Mouse (Mus musculus): ENCODE measurements around the gene Rnf43. TPM values are rescaled to one million over a fixed set of nuclear protein-coding genes. Genes with fewer than 3 reads are reported as not detected.

Rnf43 gene
- polyA plus RNA-seq, 1 experiment from 2014 or later, result 5.8 TPM

DNA sequence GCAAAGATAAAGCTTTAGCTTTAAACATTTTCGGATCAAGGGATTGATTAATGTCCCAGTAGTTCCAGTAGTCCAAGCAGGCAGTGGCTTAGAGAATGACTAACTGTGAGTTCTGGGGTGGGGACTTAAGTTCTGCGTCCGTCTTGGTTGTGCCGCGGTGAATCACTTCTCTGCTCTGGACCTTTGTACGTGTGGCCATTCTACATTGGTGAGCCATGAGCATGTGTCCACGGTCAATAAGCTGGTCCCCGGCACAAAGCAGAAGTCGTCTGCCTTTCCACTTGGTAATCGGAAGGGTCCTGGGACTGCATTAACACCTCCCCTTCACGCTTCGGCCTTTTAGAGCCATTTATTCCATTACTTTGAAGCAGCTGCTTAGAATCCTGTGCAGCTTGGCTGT lies 19.6 kb downstream of the Rnf43 start:
- no peak for ATAC-seq (ENCODE audit: low read depth)
- no peak overlapping the region for H3K4me2 ChIP-seq (ENCODE audit: low read depth, low read length)

GRCm38 (mm10) chr11:87682838-87683571 lies 20.5 kb downstream of the Rnf43 start:
- Histone ChIP-seq H3K4me2 (ENCODE audit: low read depth, low read length) (no peak overlapping the region), H3K36me3 (ENCODE audit: control insufficient read depth, insufficient read depth) (no peaks in the 10 kb centered on the region), H3K27ac (ENCODE audit: low read length) (no peak overlapping the region), H3K4me1 (ENCODE audit: control insufficient read depth, low read depth, low read length) (peaks cover 12% of the 10 kb centered on the region), H3K9me3 (replicated peaks; ENCODE audit: control insufficient read depth, low read length) (no peaks in the 10 kb centered on the region), H3K27me3 (ENCODE audit: control insufficient read depth, insufficient read depth, low read depth, low read length) (no peaks in the 10 kb centered on the region), H3K4me3 (ENCODE audit: low read depth, low read length) (no peak overlapping the region), H3K9ac (ENCODE audit: low read depth, low read length) (no peak overlapping the region)
- 46% methylated on average over 13 of the region's 13 CpGs for WGBS (ENCODE audit: insufficient replicate concordance)
- ATAC-seq (ENCODE audit: low read depth), result no peak

More for the DNA sequence above, 19.6 kb downstream of the Rnf43 start:
- no peak overlapping the region for H3K27ac ChIP-seq (ENCODE audit: low read length)
- H3K36me3 ChIP-seq (ENCODE audit: control insufficient read depth, insufficient read depth), result no peaks in the 10 kb centered on the region
- H3K4me1 ChIP-seq (ENCODE audit: control insufficient read depth, low read depth, low read length), result peaks cover 3% of the 10 kb centered on the region
- no peak overlapping the region for H3K4me3 ChIP-seq (ENCODE audit: low read depth, low read length)
- H3K9me3 ChIP-seq (replicated peaks; ENCODE audit: control insufficient read depth, low read length), result no peaks in the 10 kb centered on the region
- WGBS (ENCODE audit: insufficient replicate concordance), result 77% methylated on average over 12 of the region's 12 CpGs
- no peak overlapping the region for H3K9ac ChIP-seq (ENCODE audit: low read depth, low read length)
- H3K27me3 ChIP-seq (ENCODE audit: control insufficient read depth, insufficient read depth, low read depth, low read length), result no peaks in the 10 kb centered on the region

DNA sequence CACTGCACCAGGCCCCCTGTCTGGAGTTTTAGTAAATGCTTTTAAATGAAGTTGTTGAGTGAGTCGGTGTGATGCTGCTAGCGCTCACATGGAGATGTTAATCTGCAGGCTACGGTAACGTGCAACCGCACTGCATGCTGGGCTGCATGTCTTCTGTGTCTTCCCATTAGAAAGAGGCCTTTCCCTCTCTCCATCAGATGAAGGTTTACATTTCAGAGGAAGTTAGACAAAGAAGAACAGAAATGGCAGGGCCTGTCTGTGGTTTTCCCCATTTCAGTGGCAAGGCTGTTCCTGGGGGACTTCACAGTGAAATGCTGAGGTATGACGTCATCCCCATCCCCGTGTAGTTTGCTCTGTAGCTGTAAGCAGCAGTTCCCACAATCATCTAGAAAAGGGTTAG lies 23.9 kb downstream of the Rnf43 start:
- Histone ChIP-seq H3K9me3 (replicated peaks; ENCODE audit: control insufficient read depth, low read length) (no peaks in the 10 kb centered on the region), H3K4me3 (ENCODE audit: low read depth, low read length) (no peak overlapping the region), H3K4me2 (ENCODE audit: low read depth, low read length) (no peak overlapping the region), H3K27me3 (ENCODE audit: control insufficient read depth, insufficient read depth, low read depth, low read length) (no peaks in the 10 kb centered on the region), H3K27ac (ENCODE audit: low read length) (no peak overlapping the region), H3K4me1 (ENCODE audit: control insufficient read depth, low read depth, low read length) (peaks cover 36% of the 10 kb centered on the region), H3K9ac (ENCODE audit: low read depth, low read length) (no peak overlapping the region), H3K36me3 (ENCODE audit: control insufficient read depth, insufficient read depth) (no peaks in the 10 kb centered on the region)
- WGBS (ENCODE audit: insufficient replicate concordance), result 34% methylated on average over 7 of the region's 7 CpGs
- no peak for ATAC-seq (ENCODE audit: low read depth)

DNA sequence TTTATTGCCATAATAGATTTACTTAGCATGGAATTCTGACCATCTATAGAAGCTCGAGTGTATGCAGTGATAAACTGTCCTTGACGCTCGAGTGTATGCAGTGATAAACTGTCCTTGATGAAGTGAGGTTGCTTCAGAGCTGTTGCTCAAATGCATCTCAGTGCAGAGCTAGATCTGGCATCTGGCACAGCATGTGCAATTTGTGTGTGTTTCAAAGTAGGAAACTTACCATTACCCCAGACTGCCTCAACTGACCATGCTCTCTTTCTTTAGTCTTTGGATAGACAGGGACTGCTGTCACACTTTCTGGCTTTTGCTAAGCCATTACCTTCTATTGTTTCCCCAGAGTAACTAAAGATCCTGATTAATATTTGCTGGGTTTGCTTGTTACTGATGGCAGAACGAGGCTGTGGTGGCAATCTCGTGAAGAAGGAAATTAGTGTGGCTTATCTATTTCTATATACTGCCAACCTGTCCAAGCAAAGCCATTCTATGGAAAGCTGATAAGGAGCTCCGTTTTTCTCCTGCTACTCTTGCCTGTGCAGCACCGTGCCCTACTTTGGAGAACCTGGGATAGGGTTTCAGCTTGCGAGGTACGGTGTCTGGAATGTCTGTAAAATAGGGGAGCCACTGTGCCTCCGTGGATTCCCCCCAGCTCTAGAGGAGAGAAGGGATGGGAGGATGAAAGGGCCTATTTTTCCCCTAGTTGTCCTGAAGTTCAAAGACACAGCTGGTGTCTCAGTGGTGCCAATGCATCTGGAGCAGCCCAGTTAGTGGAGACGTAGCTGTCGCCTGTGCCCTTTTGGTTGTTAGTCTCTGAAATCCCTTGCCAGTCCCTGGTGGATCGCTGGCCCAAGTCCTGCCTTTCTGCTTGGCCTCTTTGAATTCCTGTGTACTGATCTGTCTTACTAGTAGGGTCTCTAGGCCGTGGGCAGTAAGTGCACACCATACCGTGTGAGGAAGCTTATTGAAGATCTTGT lies 25.0 kb downstream of the Rnf43 start:
- Histone ChIP-seq H3K36me3 (ENCODE audit: control insufficient read depth, insufficient read depth) (no peaks in the 10 kb centered on the region), H3K27ac (ENCODE audit: low read length) (no peak overlapping the region), H3K4me1 (ENCODE audit: control insufficient read depth, low read depth, low read length) (peaks cover 38% of the 10 kb centered on the region), H3K9ac (ENCODE audit: low read depth, low read length) (no peak overlapping the region), H3K4me2 (ENCODE audit: low read depth, low read length) (no peak overlapping the region), H3K27me3 (ENCODE audit: control insufficient read depth, insufficient read depth, low read depth, low read length) (no peaks in the 10 kb centered on the region), H3K9me3 (replicated peaks; ENCODE audit: control insufficient read depth, low read length) (no peaks in the 10 kb centered on the region), H3K4me3 (ENCODE audit: low read depth, low read length) (no peak overlapping the region)
- WGBS (ENCODE audit: insufficient replicate concordance), result 39% methylated on average over 15 of the region's 15 CpGs
- no peak for ATAC-seq (ENCODE audit: low read depth)

DNA sequence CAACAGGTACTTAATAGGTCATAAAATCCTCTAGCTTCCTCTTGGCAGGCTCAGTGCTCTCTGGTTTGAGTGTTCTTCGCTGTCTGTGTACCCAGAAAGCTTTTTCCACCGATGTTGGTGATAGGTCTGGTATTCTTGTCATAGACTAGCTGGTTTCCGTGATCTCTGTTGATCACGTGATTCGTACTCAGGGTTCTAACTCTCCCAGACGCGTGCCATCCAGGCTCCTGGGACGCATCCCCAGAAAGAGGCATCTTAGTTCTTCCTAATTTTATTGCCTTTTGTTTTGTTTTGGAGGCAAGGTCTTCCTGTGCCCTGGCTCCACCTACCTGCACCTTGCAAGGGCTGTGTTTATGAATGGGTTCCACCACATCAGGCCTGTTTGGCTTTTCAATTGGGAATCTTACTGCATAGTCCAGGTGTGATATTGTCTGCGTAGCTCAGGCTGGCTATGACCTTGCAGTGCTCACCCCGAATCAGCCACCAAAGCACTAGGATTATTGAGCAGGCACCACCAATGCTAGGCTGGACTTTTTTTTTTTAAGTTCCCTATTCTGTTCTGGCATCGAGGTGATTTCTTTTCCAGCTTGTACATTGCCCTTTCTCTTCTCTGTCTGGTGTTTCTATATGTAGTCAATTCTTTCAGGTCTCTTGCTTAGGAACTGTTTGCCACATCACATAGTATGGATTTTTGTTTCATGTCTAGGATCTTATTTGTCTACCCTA lies 26.1 kb downstream of the Rnf43 start:
- Histone ChIP-seq H3K4me1 (ENCODE audit: control insufficient read depth, low read depth, low read length) (peaks cover 41% of the 10 kb centered on the region), H3K9me3 (replicated peaks; ENCODE audit: control insufficient read depth, low read length) (no peaks in the 10 kb centered on the region), H3K27me3 (ENCODE audit: control insufficient read depth, insufficient read depth, low read depth, low read length) (no peaks in the 10 kb centered on the region), H3K9ac (ENCODE audit: low read depth, low read length) (no peak overlapping the region), H3K27ac (ENCODE audit: low read length) (0 out of 2 replicates have a peak overlapping the region, but pooled peaks have one; percentile 4), H3K36me3 (ENCODE audit: control insufficient read depth, insufficient read depth) (no peaks in the 10 kb centered on the region), H3K4me3 (ENCODE audit: low read depth, low read length) (no peak overlapping the region), H3K4me2 (ENCODE audit: low read depth, low read length) (0 out of 2 replicates have a peak overlapping the region, but pooled peaks have one; percentile 2)
- no peak for ATAC-seq (ENCODE audit: low read depth)
- WGBS (ENCODE audit: insufficient replicate concordance), result 65% methylated on average over 11 of the region's 11 CpGs

DNA sequence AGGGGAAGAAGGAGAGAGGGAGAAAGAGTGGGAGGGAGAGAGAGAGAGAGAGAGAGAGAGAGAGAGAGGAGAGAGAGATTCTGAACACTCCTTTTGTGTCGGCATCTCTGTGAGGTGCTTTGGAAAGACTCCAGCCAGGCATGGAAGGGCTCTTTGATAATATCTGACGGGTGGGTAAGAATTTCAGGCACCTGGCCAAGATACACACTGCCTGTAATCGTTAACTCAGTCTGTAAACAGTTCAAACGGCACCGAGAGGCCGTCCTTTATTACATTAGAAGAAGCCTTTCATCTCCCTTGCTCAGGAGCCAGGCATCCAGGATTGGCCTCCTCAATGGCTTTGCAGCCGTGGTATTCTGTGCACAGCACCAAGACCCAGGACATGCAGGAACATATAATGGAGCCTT lies 26.9 kb downstream of the Rnf43 start:
- Histone ChIP-seq H3K4me1 (ENCODE audit: control insufficient read depth, low read depth, low read length) (peaks cover 41% of the 10 kb centered on the region), H3K9me3 (replicated peaks; ENCODE audit: control insufficient read depth, low read length) (no peaks in the 10 kb centered on the region), H3K27me3 (ENCODE audit: control insufficient read depth, insufficient read depth, low read depth, low read length) (no peaks in the 10 kb centered on the region), H3K9ac (ENCODE audit: low read depth, low read length) (peak overlapping the region; percentile 45; the same call in 1 of the 2 replicates), H3K36me3 (ENCODE audit: control insufficient read depth, insufficient read depth) (no peaks in the 10 kb centered on the region), H3K27ac (ENCODE audit: low read length) (peak overlapping the region; percentile 73), H3K4me3 (ENCODE audit: low read depth, low read length) (no peak overlapping the region), H3K4me2 (ENCODE audit: low read depth, low read length) (peak overlapping the region; percentile 58)
- peak; percentile 76 for ATAC-seq (ENCODE audit: low read depth)
- 32% methylated on average over 7 of the region's 7 CpGs for WGBS (ENCODE audit: insufficient replicate concordance)

GRCm38 (mm10) chr11:87690054-87690740 lies 27.7 kb downstream of the Rnf43 start:
- Histone ChIP-seq H3K36me3 (ENCODE audit: control insufficient read depth, insufficient read depth) (no peaks in the 10 kb centered on the region), H3K9me3 (replicated peaks; ENCODE audit: control insufficient read depth, low read length) (no peaks in the 10 kb centered on the region), H3K4me3 (ENCODE audit: low read depth, low read length) (peak overlapping the region; percentile 46), H3K9ac (ENCODE audit: low read depth, low read length) (peak overlapping the region; percentile 45), H3K4me2 (ENCODE audit: low read depth, low read length) (peak overlapping the region; percentile 58), H3K4me1 (ENCODE audit: control insufficient read depth, low read depth, low read length) (peaks cover 41% of the 10 kb centered on the region), H3K27ac (ENCODE audit: low read length) (peak overlapping the region; percentile 73), H3K27me3 (ENCODE audit: control insufficient read depth, insufficient read depth, low read depth, low read length) (no peaks in the 10 kb centered on the region)
- peak; percentile 72 for ATAC-seq (ENCODE audit: low read depth)
- WGBS (ENCODE audit: insufficient replicate concordance), result 21% methylated on average over 16 of the region's 16 CpGs

GRCm38 (mm10) chr11:87697131-87697682 lies 34.7 kb downstream of the Rnf43 start:
- H3K27ac ChIP-seq (ENCODE audit: low read length), result peak overlapping the region; percentile 26; the same call in 1 of the 2 replicates
- ATAC-seq (ENCODE audit: low read depth), result 0 out of 2 replicates have a peak, but pooled peaks have one; percentile 17
- H3K4me1 ChIP-seq (ENCODE audit: control insufficient read depth, low read depth, low read length), result peaks cover 22% of the 10 kb centered on the region

More at GRCm38 (mm10) chr11:87697131-87697682, 34.7 kb downstream of the Rnf43 start:
- Histone ChIP-seq H3K36me3 (ENCODE audit: control insufficient read depth, insufficient read depth) (no peaks in the 10 kb centered on the region), H3K4me3 (ENCODE audit: low read depth, low read length) (no peak overlapping the region), H3K4me2 (ENCODE audit: low read depth, low read length) (no peak overlapping the region), H3K27me3 (ENCODE audit: control insufficient read depth, insufficient read depth, low read depth, low read length) (no peaks in the 10 kb centered on the region), H3K9ac (ENCODE audit: low read depth, low read length) (no peak overlapping the region), H3K9me3 (replicated peaks; ENCODE audit: control insufficient read depth, low read length) (no peaks in the 10 kb centered on the region)
- WGBS (ENCODE audit: insufficient replicate concordance), result 55% methylated on average over 14 of the region's 14 CpGs

Data from liver, embryonic 16.5 days (tissue).